Mouse (Mus musculus): ENCODE measurements around the gene Clca4b. TPM values are rescaled to one million over a fixed set of nuclear protein-coding genes. Genes with fewer than 3 reads are reported as not detected.
A peak's percentile ranks its signal among the peaks of the same experiment; 100 is the strongest.
"Not testable (repeated sequence)": the region's sequence is repeated elsewhere in the genome, so short reads cannot be mapped to it uniquely, and the experiment has no call there.

The Clca4b gene
- polyA plus RNA-seq, 1 experiment from 2014 or later: not detected

- not testable (repeated sequence) for ATAC-seq (ENCODE audit: low FRiP score, low TSS enrichment); H3K9me3 ChIP-seq (ENCODE audit: low read length)
Measured at GRCm38 (mm10) chr3:144933625-144934024, 1.3 kb upstream of the Clca4b start.

GRCm38 (mm10) chr3:144933011-144933491 lies 722 bp upstream of the Clca4b start:
- WGBS: 94% methylated on average over 1 of the region's 1 CpGs
- Histone ChIP-seq H3K27ac (ENCODE audit: low read length) (no peak overlapping the region), H3K27me3 (ENCODE audit: insufficient read depth, low read length) (no peaks in the 10 kb centered on the region), H3K4me3 (ENCODE audit: low read length) (no peak overlapping the region), H3K9me3 (ENCODE audit: low read length) (no peaks in the 10 kb centered on the region), H3K36me3 (ENCODE audit: insufficient read depth, low read length) (no peaks in the 10 kb centered on the region), H3K4me2 (replicated peaks; ENCODE audit: low read depth, low read length) (no peak overlapping the region), H3K4me1 (ENCODE audit: insufficient read depth, low read length) (no peaks in the 10 kb centered on the region), H3K9ac (replicated peaks; ENCODE audit: low read length) (no peak overlapping the region)
- no peak for ATAC-seq (ENCODE audit: low FRiP score, low TSS enrichment)

More at GRCm38 (mm10) chr3:144933625-144934024, 1.3 kb upstream of the Clca4b start:
- not testable (repeated sequence) for H3K4me2 ChIP-seq (replicated peaks; ENCODE audit: low read depth, low read length); H3K27ac ChIP-seq (ENCODE audit: low read length); H3K4me3 ChIP-seq (ENCODE audit: low read length); H3K9ac ChIP-seq (replicated peaks; ENCODE audit: low read length); H3K27me3 ChIP-seq (ENCODE audit: insufficient read depth, low read length); H3K4me1 ChIP-seq (ENCODE audit: insufficient read depth, low read length); H3K36me3 ChIP-seq (ENCODE audit: insufficient read depth, low read length)

- H3K27ac ChIP-seq (ENCODE audit: low read length): no peak overlapping the region
- no peaks in the 10 kb centered on the region for H3K27me3 ChIP-seq (ENCODE audit: insufficient read depth, low read length)
- no peaks in the 10 kb centered on the region for H3K36me3 ChIP-seq (ENCODE audit: insufficient read depth, low read length)
- no peaks in the 10 kb centered on the region for H3K9me3 ChIP-seq (ENCODE audit: low read length)
- H3K9ac ChIP-seq (replicated peaks; ENCODE audit: low read length): no peak overlapping the region
- no peak overlapping the region for H3K4me3 ChIP-seq (ENCODE audit: low read length)
- H3K4me2 ChIP-seq (replicated peaks; ENCODE audit: low read depth, low read length): no peak overlapping the region
- WGBS: 86% methylated on average over 2 of the region's 2 CpGs
- H3K4me1 ChIP-seq (ENCODE audit: insufficient read depth, low read length): no peaks in the 10 kb centered on the region
- no peak for ATAC-seq (ENCODE audit: low FRiP score, low TSS enrichment)
Measured at GRCm38 (mm10) chr3:144914014-144914413, 18.3 kb downstream of the Clca4b start.

GRCm38 (mm10) chr3:144897042-144897678 lies 35.2 kb downstream of the Clca4b start:
- WGBS: 90% methylated on average over 2 of the region's 2 CpGs
- no peak for ATAC-seq (ENCODE audit: low FRiP score, low TSS enrichment)
- no peak overlapping the region for H3K4me3 ChIP-seq (ENCODE audit: low read length)

GRCm38 (mm10) chr3:144890246-144890758 lies 42.0 kb downstream of the Clca4b start:
- Histone ChIP-seq H3K9me3 (ENCODE audit: low read length) (0 out of 2 replicates have a peak, but pooled peaks cover 4% of the 10 kb centered on the region), H3K27ac (ENCODE audit: low read length) (peak overlapping the region; percentile 60; the same call in 1 of the 2 replicates), H3K36me3 (ENCODE audit: insufficient read depth, low read length) (no peaks in the 10 kb centered on the region), H3K4me2 (replicated peaks; ENCODE audit: low read depth, low read length) (no peak overlapping the region), H3K9ac (replicated peaks; ENCODE audit: low read length) (no peak overlapping the region), H3K4me1 (ENCODE audit: insufficient read depth, low read length) (0 out of 2 replicates have a peak, but pooled peaks cover 3% of the 10 kb centered on the region), H3K4me3 (ENCODE audit: low read length) (no peak overlapping the region), H3K27me3 (ENCODE audit: insufficient read depth, low read length) (no peaks in the 10 kb centered on the region)
- peak; percentile 51; the same call in 1 of the 2 replicates for ATAC-seq (ENCODE audit: low FRiP score, low TSS enrichment)
- 36% methylated on average over 2 of the region's 2 CpGs for WGBS

More at GRCm38 (mm10) chr3:144897042-144897678, 35.2 kb downstream of the Clca4b start:
- H3K9ac ChIP-seq (replicated peaks; ENCODE audit: low read length): no peak overlapping the region
- H3K36me3 ChIP-seq (ENCODE audit: insufficient read depth, low read length): no peaks in the 10 kb centered on the region
- no peaks in the 10 kb centered on the region for H3K9me3 ChIP-seq (ENCODE audit: low read length)
- no peak overlapping the region for H3K4me2 ChIP-seq (replicated peaks; ENCODE audit: low read depth, low read length)
- H3K27me3 ChIP-seq (ENCODE audit: insufficient read depth, low read length): no peaks in the 10 kb centered on the region
- no peak overlapping the region for H3K27ac ChIP-seq (ENCODE audit: low read length)
- H3K4me1 ChIP-seq (ENCODE audit: insufficient read depth, low read length): no peaks in the 10 kb centered on the region

DNA sequence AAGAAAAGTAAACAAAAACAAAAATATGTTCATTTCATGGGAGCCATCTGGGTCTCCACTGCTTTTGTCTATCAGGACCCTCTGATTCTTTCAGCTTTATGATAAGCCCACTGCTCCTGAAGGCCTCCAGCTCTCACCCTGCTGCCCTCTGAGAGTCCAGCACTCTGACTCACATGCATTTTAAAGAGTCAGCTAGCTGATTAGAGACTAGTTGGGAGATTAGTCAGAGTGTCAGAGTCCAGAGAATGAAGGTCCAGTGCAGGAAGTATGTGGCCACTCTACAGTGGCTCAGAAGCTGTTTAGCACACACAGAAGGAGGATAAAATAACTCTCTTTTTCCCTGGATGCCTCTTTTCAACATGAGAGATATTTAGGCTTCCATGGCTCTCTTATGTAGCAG lies 45.4 kb downstream of the Clca4b start:
- Histone ChIP-seq H3K27ac (ENCODE audit: low read length) (no peak overlapping the region), H3K36me3 (ENCODE audit: insufficient read depth, low read length) (no peaks in the 10 kb centered on the region), H3K27me3 (ENCODE audit: insufficient read depth, low read length) (no peaks in the 10 kb centered on the region), H3K4me1 (ENCODE audit: insufficient read depth, low read length) (0 out of 2 replicates have a peak, but pooled peaks cover 3% of the 10 kb centered on the region), H3K9me3 (ENCODE audit: low read length) (0 out of 2 replicates have a peak, but pooled peaks cover 4% of the 10 kb centered on the region), H3K4me3 (ENCODE audit: low read length) (no peak overlapping the region), H3K4me2 (replicated peaks; ENCODE audit: low read depth, low read length) (no peak overlapping the region), H3K9ac (replicated peaks; ENCODE audit: low read length) (no peak overlapping the region)
- ATAC-seq (ENCODE audit: low FRiP score, low TSS enrichment): no peak

GRCm38 (mm10) chr3:144872012-144872411 lies 60.3 kb downstream of the Clca4b start:
- H3K27ac ChIP-seq (ENCODE audit: low read length); H3K4me1 ChIP-seq (ENCODE audit: insufficient read depth, low read length); H3K4me2 ChIP-seq (replicated peaks; ENCODE audit: low read depth, low read length); ATAC-seq (ENCODE audit: low FRiP score, low TSS enrichment); H3K27me3 ChIP-seq (ENCODE audit: insufficient read depth, low read length); H3K4me3 ChIP-seq (ENCODE audit: low read length); H3K9me3 ChIP-seq (ENCODE audit: low read length); H3K36me3 ChIP-seq (ENCODE audit: insufficient read depth, low read length); H3K9ac ChIP-seq (replicated peaks; ENCODE audit: low read length): not testable (repeated sequence)
- 69% methylated on average over 4 of the region's 4 CpGs for WGBS

Other genes with a start within 250 kb of the Clca4b start
- 87.8 and 94.9 TPM in 2 replicates for gene Sh3glb1, start 212.2 kb downstream of the Clca4b start, polyA plus RNA-seq (2015; fragmentation: Nextera tagmentation; extraction: Ambion mirVana)
- 13.0 and 13.9 TPM in 2 replicates for gene Clca3a1, start 171.6 kb downstream of the Clca4b start, polyA plus RNA-seq (2015; fragmentation: Nextera tagmentation; extraction: Ambion mirVana)
- gene Clca3a2, start 113.0 kb downstream of the Clca4b start, polyA plus RNA-seq (2015; fragmentation: Nextera tagmentation; extraction: Ambion mirVana): 0.10 and 0.49 TPM in 2 replicates
- gene Clca3b, start 83.2 kb downstream of the Clca4b start, polyA plus RNA-seq (2015; fragmentation: Nextera tagmentation; extraction: Ambion mirVana): 0.07 TPM in 1 of 2 replicates, not detected in the other
- gene Clca4a, start 42.5 kb upstream of the Clca4b start, polyA plus RNA-seq (2015; fragmentation: Nextera tagmentation; extraction: Ambion mirVana): not detected in 2 replicates
- 0.09 and 0.20 TPM in 2 replicates for gene Clca1, start 100.2 kb upstream of the Clca4b start, polyA plus RNA-seq (2015; fragmentation: Nextera tagmentation; extraction: Ambion mirVana)
- 0.25 and 0.41 TPM in 2 replicates for gene Clca2, start 166.9 kb upstream of the Clca4b start, polyA plus RNA-seq (2015; fragmentation: Nextera tagmentation; extraction: Ambion mirVana)
- 17.3 and 18.1 TPM in 2 replicates for gene Odf2l, start 186.1 kb upstream of the Clca4b start, polyA plus RNA-seq (2015; fragmentation: Nextera tagmentation; extraction: Ambion mirVana)